Mouse (Mus musculus) forebrain, postnatal 0 days (tissue): ENCODE results near the gene Fndc8. TPM values are rescaled to one million over a fixed set of nuclear protein-coding genes. Genes with fewer than 3 reads are reported as not detected.
"Not testable (repeated sequence)": the region's sequence is repeated elsewhere in the genome, so short reads cannot be mapped to it uniquely, and the experiment has no call there.

Experiments
- ATAC-seq: fragments of 200-750 bp; cut with Nextera tagmentation; 2 replicates; pipeline ENCODE4 v1.8.0; 2017; ENCODE audit warnings: mild to moderate bottlenecking, moderate library complexity
- DNase-seq: peaks from one replicate; pipeline ENCODE4 v3.0.0-alpha.2; 2015
- H3K27ac ChIP-seq: fragments of 300-500 bp; sonication (generic); 2 replicates; pipeline ENCODE4 v1.5.1; 2014; ENCODE audit warnings: low read depth, mild to moderate bottlenecking, antibody characterized with exemption, low read length, moderate library complexity, mixed read lengths
- H3K27me3 ChIP-seq: fragments of 300-500 bp; sonication (generic); 2 replicates; pipeline ENCODE4 v1.6.1; 2014; ENCODE audit warnings: mild to moderate bottlenecking, low read length, mixed read lengths; ENCODE audit not compliant: insufficient read depth
- H3K36me3 ChIP-seq: fragments of 300-500 bp; sonication (generic); 2 replicates; pipeline ENCODE4 v1.6.1; 2014; ENCODE audit warnings: mild to moderate bottlenecking, moderate library complexity; ENCODE audit not compliant: insufficient read depth
- H3K4me1 ChIP-seq: fragments of 300-500 bp; sonication (generic); 2 replicates; pipeline ENCODE4 v1.6.1; 2014; ENCODE audit warnings: antibody characterized with exemption; ENCODE audit not compliant: insufficient read depth
- H3K4me2 ChIP-seq: fragments of 300-500 bp; sonication (generic); 2 replicates; pipeline ENCODE4 v1.6.1; 2014; ENCODE audit warnings: low read depth, mild to moderate bottlenecking, moderate library complexity
- H3K4me3 ChIP-seq: fragments of 300-500 bp; sonication (generic); 2 replicates; pipeline ENCODE4 v1.5.1; 2014; ENCODE audit warnings: low read depth, low read length, mixed read lengths
- H3K9ac ChIP-seq: fragments of 300-500 bp; sonication (generic); 2 replicates; pipeline ENCODE4 v1.6.1; 2014; ENCODE audit warnings: mild to moderate bottlenecking
- H3K9me3 ChIP-seq: fragments of 300-500 bp; sonication (generic); 2 replicates; pipeline ENCODE4 v1.6.1; 2016; ENCODE audit warnings: low read length
- CTCF ChIP-seq: sonication (generic); IDR thresholded peaks from 2 replicates; pipeline ENCODE4 v1.5.1; 2016; ENCODE audit warnings: antibody characterized with exemption, control low read depth, low read depth
- WGBS: fragments of 180-500 bp; shearing (Covaris S2); extraction: QIAGEN DNeasy Blood & Tissue Kit; methylation state at CpG from one replicate; pipeline ENCODE4 v1.1.7; 2014; 5-methylcytosine and 5-hydroxymethylcytosine counted together
- polyA plus RNA-seq: library from polyadenylated mRNA; unstranded; fragments of >200 nt; fragmentation: Nextera tagmentation; extraction: Ambion mirVana; gene quantifications from 2 replicates; pipeline ENCODE4 v1.2.1, GENCODE M21; 2015
- total RNA-seq: library from RNA; depleted of rRNA; stranded (reverse); fragments of >200 nt; gene quantifications from 2 replicates; pipeline ENCODE4 v1.2.3, GENCODE M21; 2014

Gene Fndc8
- total and polyA plus RNA-seq, 2 experiments from 2014 or later: 0.29 TPM; not detected in 1

GRCm38 (mm10) chr11:82910250-82910649, 18.3 kb downstream of the Fndc8 start, which contains the start of gene Unc45b:
Gene Unc45b (plus strand): TSS chr11:82910550.
- DNase-seq (no peak), ATAC-seq (no peak)
- no peak within 1 kb of the TSS for H3K27ac ChIP-seq
- no peaks in the 10 kb centered on the region for H3K4me1 ChIP-seq
- TF ChIP-seq CTCF: no peak
- H3K9ac ChIP-seq: no peak within 1 kb of the TSS
- no peaks in the 10 kb centered on the region for H3K9me3 ChIP-seq
- 89% methylated on average over 4 of the region's 4 CpGs for WGBS
- peaks cover 8% of the 10 kb centered on the region; the same call in 1 of the 2 replicates for H3K36me3 ChIP-seq
- H3K4me3 ChIP-seq: no peak within 1 kb of the TSS
- H3K27me3 ChIP-seq: no peaks in the 10 kb centered on the region
- no peak within 1 kb of the TSS for H3K4me2 ChIP-seq

- no peak overlapping the region for H3K9ac ChIP-seq
- ATAC-seq (no peak), DNase-seq (no peak)
- no peak for TF ChIP-seq CTCF
- H3K4me1 ChIP-seq: no peaks in the 10 kb centered on the region
- H3K4me3 ChIP-seq: no peak overlapping the region
- 83% methylated on average over 11 of the region's 11 CpGs for WGBS
- no peak overlapping the region for H3K4me2 ChIP-seq
- no peak overlapping the region for H3K27ac ChIP-seq
- no peaks in the 10 kb centered on the region for H3K9me3 ChIP-seq
- H3K27me3 ChIP-seq: no peaks in the 10 kb centered on the region
- 0 out of 2 replicates have a peak, but pooled peaks cover 2% of the 10 kb centered on the region for H3K36me3 ChIP-seq
Observed at GRCm38 (mm10) chr11:82910679-82911389, 18.9 kb downstream of the Fndc8 start.

- H3K9me3 ChIP-seq: no peaks in the 10 kb centered on the region
- TF ChIP-seq CTCF: peak; percentile 99
- ATAC-seq: peak; percentile 84
- 8% methylated on average over 16 of the region's 16 CpGs for WGBS
- no peak overlapping the region for H3K27ac ChIP-seq
- no peaks in the 10 kb centered on the region for H3K36me3 ChIP-seq
- peak overlapping the region; percentile 37 for H3K4me2 ChIP-seq
- DNase-seq: peak; percentile 89
- no peak overlapping the region for H3K9ac ChIP-seq
- H3K27me3 ChIP-seq: 0 out of 2 replicates have a peak, but pooled peaks cover under 1% of the 10 kb centered on the region
- no peaks in the 10 kb centered on the region for H3K4me1 ChIP-seq
- no peak overlapping the region for H3K4me3 ChIP-seq
Observed at GRCm38 (mm10) chr11:82914711-82915352, 22.9 kb downstream of the Fndc8 start.

- H3K27me3 ChIP-seq: 0 out of 2 replicates have a peak, but pooled peaks cover 3% of the 10 kb centered on the region
- H3K27ac ChIP-seq: no peak overlapping the region
- H3K9ac ChIP-seq: no peak overlapping the region
- no peaks in the 10 kb centered on the region for H3K9me3 ChIP-seq
- H3K36me3 ChIP-seq: no peaks in the 10 kb centered on the region
- DNase-seq (no peak), ATAC-seq (no peak)
- no peak overlapping the region for H3K4me2 ChIP-seq
- no peaks in the 10 kb centered on the region for H3K4me1 ChIP-seq
- no peak for TF ChIP-seq CTCF
- H3K4me3 ChIP-seq: no peak overlapping the region
- WGBS: 76% methylated on average over 10 of the region's 10 CpGs
Observed at GRCm38 (mm10) chr11:82920768-82921167, 28.8 kb downstream of the Fndc8 start.

GRCm38 (mm10) chr11:82921691-82922090, 29.8 kb downstream of the Fndc8 start:
- DNase-seq (no peak), ATAC-seq (no peak)
- WGBS: 75% methylated on average over 4 of the region's 4 CpGs
- no peak overlapping the region for H3K4me3 ChIP-seq
- no peaks in the 10 kb centered on the region for H3K36me3 ChIP-seq
- H3K9me3 ChIP-seq: no peaks in the 10 kb centered on the region
- H3K4me1 ChIP-seq: no peaks in the 10 kb centered on the region
- H3K27ac ChIP-seq: no peak overlapping the region
- H3K27me3 ChIP-seq: 0 out of 2 replicates have a peak, but pooled peaks cover 3% of the 10 kb centered on the region
- TF ChIP-seq CTCF: no peak
- no peak overlapping the region for H3K4me2 ChIP-seq
- no peak overlapping the region for H3K9ac ChIP-seq

- H3K36me3 ChIP-seq, H3K4me2 ChIP-seq, H3K4me1 ChIP-seq, H3K9me3 ChIP-seq, ATAC-seq, H3K9ac ChIP-seq, H3K27ac ChIP-seq, H3K27me3 ChIP-seq, H3K4me3 ChIP-seq, DNase-seq: not testable (repeated sequence)
- 91% methylated on average over 6 of the region's 6 CpGs for WGBS
Observed at GRCm38 (mm10) chr11:82923910-82924309, 32.0 kb downstream of the Fndc8 start.
